Mouse (Mus musculus) embryo, embryonic 11 days (tissue): ENCODE measurements around the gene Zfp334.

ENCODE experiments used
- DNase-seq: peaks from one replicate; pipeline ENCODE4 v3.0.0-alpha.2; 2015

Gene Zfp334

GRCm38 (mm10) chr2:165371066-165371465 is 17.0 kb downstream of the Zfp334 start:
- DNase-seq, result peak; percentile 29

DNA sequence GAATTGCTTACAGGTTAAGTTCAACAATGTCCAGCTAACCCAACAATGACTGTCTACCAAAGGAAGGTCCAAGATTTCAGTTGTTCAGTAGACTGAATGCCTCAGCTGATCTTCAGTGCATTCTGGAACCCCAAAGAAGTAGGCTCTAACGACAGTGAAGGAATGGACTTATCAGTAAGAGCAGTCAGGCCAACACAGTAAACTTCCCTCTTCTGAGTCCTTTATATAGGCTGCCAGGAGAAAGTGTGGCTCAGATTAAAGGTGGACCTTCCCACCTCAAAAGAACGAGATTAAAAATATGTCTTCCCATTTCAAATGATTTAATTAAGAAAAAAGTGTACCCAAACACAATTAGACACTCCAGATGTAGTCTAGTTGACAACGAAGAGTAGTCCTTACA is 17.7 kb downstream of the Zfp334 start:
- DNase-seq, result no peak

DNA sequence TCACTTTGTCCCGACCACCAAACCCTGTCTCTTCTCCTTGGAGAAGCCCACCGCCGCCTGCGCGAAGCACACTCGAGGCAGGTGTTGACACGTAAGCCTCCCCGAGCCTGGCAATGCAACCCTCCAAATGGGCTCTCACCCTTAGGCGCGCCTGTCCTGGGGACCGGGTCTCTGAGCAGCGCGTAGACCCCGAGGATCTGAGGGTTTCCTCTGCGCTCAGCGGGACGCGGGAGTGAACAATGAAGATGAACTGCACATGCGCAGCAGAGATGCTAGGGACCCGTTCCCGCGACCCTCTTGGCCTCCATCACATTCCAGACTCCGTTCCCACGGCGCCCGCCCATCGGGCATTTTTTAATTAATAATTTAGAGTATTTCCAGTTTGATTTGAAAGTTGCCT is 19.6 kb downstream of the Zfp334 start, which contains the start of gene Zfp663:
TSS of gene Zfp663 (minus strand) at position 234 of the 400 bp plus-strand sequence.
- DNase-seq, result peak; percentile 89

GRCm38 (mm10) chr2:165367868-165368439 is 20.1 kb downstream of the Zfp334 start:
- peak; percentile 62 for DNase-seq

DNA sequence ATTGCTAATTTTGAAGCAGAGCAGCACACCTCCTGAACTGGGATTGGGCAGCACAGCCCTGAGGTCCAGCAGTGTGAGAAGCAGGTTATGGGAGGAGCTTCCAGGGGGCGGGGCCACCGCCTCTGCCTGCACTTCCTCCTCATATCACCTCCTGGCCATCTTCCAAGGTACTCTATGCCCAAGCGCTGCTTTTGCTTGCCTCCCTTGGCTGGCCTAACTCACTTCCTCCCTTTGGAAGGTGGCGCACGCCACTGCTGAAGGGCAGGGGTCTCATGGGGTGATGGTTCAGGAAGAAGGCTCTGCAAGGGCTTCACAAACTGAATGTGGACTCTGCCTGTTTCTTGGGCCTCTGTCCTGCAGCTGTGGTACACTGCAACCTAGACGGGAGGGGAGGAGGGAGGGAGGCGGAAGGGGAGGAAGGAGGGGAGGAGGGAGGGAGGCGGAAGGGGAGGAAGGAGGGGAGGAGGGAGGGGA is 21.0 kb downstream of the Zfp334 start:
- DNase-seq, result peak; percentile 45

DNA sequence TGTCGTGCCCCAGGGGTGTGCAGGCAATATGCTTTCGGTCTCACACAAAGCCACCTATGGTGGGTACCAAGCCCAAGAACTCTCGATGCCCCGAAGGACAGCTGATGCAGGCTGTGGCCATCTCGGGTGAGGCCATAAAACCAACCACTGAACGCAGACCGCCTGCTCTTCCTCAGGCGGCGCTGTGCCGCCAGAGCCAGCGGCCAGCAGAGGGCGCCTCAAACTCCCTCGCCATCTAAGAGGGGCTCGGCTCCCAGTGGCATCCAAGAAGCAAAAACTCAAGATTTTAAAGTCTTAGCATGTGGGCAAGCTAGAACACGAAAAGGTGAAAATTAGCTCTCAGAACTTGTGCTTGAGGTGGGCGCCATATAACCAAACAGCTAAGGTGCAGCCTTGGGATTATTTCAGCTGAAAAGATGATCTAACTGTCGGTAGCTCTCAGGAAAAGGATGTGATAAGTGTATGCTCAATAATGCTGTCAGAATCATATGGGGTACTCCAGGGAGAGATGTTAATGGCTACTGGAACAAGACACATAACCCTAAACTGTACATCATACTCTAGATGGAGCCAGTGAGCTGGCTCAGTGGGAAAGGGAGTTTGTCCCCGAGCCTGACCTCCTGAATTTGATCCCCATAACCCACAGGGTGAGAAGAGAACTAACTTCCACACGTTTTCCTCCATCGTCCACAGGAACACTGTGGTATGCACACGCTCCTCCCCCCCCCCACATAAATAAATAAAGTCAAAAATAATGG is 23.5 kb downstream of the Zfp334 start:
- peak; percentile 86 for DNase-seq

GRCm38 (mm10) chr2:165363282-165363681 is 24.8 kb downstream of the Zfp334 start:
- DNase-seq, result no peak

GRCm38 (mm10) chr2:165360861-165361260 is 27.2 kb downstream of the Zfp334 start:
- DNase-seq, result peak; percentile 91

GRCm38 (mm10) chr2:165351828-165352513 is 36.1 kb downstream of the Zfp334 start:
- DNase-seq, result no peak

GRCm38 (mm10) chr2:165349466-165349865 is 38.6 kb downstream of the Zfp334 start:
- peak; percentile 67 for DNase-seq

DNA sequence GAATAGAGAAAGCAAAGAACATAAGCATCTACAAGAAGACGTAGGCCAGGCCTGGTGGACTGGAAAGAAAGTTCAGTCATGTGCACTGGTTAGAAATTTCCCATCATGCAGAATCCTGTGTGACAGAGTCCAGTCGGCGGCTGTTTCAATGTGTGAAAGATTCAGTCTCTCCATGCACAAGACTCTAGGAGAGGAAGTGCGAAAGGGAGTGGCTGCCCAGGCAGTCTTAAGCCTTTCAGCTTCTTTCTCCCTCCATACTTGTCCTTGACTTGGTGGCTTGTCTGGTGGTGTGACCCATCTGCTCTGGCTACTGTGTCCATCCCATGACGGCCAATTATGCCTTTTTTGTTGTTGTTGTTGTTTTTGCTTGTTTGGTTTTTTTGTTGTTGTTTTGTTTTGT is 41.9 kb downstream of the Zfp334 start:
- DNase-seq, result no peak

DNA sequence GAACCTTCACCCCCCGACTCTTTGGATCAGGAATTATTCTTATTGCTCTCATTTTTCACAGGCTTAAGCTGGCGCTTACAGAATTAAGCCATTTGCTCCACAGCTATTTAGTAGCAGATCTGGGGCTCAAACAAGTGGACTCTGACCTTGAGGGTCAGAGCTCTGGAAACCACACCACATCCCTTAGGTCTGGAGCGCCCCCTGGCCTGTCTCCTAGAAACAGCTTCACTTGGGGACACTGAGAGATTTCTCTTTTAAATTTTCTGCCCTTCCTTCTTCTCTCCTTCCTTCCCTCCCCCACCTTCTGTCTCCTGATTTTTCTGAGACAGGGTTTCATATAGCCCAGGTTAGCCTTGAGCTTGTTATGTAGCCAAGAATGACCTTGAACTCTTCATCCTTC is 50.9 kb downstream of the Zfp334 start:
- DNase-seq, result peak; percentile 80

- DNase-seq, result no peak
These were observed 55.3 kb downstream of the Zfp334 start for GRCm38 (mm10) chr2:165332610-165333210.

DNA sequence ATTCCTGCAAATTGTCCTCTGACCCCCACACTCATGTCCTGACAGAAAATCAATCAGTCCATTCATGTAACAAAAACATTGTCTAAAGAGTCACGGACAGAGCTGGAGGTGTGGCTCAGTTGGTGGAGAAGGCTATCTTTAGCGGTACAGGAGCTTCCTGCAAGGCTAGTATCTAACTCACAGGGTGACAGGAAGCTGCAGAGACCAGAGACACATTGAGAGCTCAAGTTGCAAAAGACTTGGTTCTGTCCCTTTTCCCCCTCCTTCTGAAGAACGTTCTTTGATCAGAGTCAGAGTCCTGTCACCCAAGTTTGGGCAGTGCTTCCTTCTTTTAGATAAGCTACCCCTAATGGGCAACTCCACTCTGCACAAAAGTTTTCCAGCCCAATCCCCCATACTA is 58.4 kb downstream of the Zfp334 start:
- no peak for DNase-seq

DNA sequence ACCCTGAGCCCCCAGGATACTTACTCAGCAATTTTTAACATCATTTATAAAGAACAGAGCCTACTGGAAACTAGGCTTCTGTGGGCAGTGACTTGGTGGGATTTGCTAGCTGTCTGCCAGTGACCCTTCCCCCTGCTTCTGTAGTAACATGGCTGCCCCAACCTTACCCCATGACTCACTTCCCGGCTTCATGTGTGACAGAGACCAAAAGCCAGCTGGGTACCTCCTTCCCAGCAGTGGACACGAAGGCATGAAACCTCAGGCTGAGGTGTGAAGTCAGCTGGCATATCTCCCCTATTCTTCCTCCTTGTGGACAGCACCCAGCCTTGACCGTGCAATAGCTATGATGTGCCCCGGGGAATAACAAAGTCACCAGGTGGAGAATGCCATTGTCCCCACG is 59.3 kb downstream of the Zfp334 start:
- no peak for DNase-seq

DNA sequence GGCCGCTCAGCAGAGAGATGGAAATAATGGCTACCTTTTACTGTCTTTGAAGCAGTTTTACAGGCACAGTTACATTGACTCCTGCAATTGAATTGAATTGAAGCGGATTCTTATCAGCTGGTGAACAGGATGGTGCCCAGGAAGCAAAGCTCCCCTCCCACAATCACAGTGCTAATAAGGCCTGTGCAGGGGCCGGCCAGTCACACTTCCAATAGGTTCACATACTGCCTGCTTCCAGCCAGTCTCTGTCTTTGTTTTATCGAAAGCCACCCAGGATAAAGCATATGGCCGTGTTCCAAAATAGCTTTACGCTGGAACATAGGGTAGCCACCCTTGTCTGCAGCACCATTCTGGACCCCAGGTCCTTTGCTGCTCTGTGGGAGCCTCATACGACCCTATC is 60.7 kb downstream of the Zfp334 start:
- no peak for DNase-seq

GRCm38 (mm10) chr2:165326304-165327190 is 61.5 kb downstream of the Zfp334 start, which contains the start of gene Elmo2:
Gene Elmo2, minus strand, starts transcription at chr2:165326479.
- peak; percentile 97 for DNase-seq

GRCm38 (mm10) chr2:165325521-165326303 is 62.3 kb downstream of the Zfp334 start:
- DNase-seq, result peak; percentile 24
